Mouse (Mus musculus) heart, adult 2 months (tissue): Measurements from ENCODE around the gene Chad.

ENCODE experiments used
- CTCF ChIP-seq: fragments of 200-600 bp; IDR thresholded peaks from 2 replicates; pipeline ENCODE4 v1.8.1; 2022; ENCODE audit warnings: antibody characterized with exemption, mild to moderate bottlenecking, moderate library complexity
- EP300 ChIP-seq: fragments of 200-500 bp; IDR thresholded peaks from 2 replicates; pipeline ENCODE4 v1.6.1; 2011; ENCODE audit warnings: low read depth, low read length, control low read depth; ENCODE audit not compliant: insufficient read depth
- POLR2A ChIP-seq: fragments of 200-500 bp; IDR thresholded peaks from 2 replicates; pipeline ENCODE4 v1.6.1; 2011; ENCODE audit warnings: mild to moderate bottlenecking, low read depth, low read length, control low read depth; ENCODE audit not compliant: insufficient read depth

DNA sequence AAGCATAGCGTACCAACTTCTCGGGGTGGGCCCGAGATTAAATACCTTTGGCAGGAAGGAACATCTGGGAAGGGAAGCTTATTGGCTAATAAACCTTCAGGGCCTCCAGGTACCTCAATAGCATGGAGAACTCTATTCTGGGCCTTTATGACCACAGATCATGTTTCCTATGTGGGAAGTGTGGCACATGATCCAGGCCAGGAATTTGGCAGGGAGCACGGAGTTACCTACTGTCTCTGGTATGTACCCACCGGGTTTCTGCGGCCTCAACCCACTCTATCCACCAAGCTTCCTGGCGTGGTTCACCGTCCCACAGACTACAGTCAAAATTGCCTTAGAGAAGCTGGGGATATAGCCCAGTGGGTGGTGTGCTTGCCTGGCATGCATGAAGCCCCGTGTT, 20.2 kb downstream of the Chad start:
- TF ChIP-seq CTCF = no peak
- TF ChIP-seq EP300 = no peak
- TF ChIP-seq POLR2A = no peak
